Mouse (Mus musculus) ES-E14 (cell line): ENCODE measurements at regions not wholly inside any gene's neighbourhood (a gene's known extent, or its start where the extent isn't known, plus 50 kb on each side); places are given as distances from the start of the nearest gene placed in this dataset.

Experiments
- CHD2 ChIP-seq: IDR thresholded peaks from 2 replicates; pipeline ENCODE4 v1.6.1; 2014; ENCODE audit warnings: mild to moderate bottlenecking, low read depth, low read length, inconsistent platforms
- HCFC1 ChIP-seq: IDR thresholded peaks from 2 replicates; pipeline ENCODE4 v1.6.1; 2012; ENCODE audit warnings: low read length, inconsistent platforms, borderline replicate concordance; ENCODE audit not compliant: insufficient read depth
- ZC3H11A ChIP-seq: IDR thresholded peaks from 2 replicates; pipeline ENCODE4 v1.6.1; 2012; ENCODE audit warnings: low read depth, mild to moderate bottlenecking, inconsistent platforms, low read length, borderline replicate concordance
- ZNF384 ChIP-seq: IDR thresholded peaks from 2 replicates; pipeline ENCODE4 v1.6.1; 2012; ENCODE audit warnings: low read depth, low read length, inconsistent platforms

- TF ChIP-seq ZC3H11A (no peak), CHD2 (no peak), ZNF384 (no peak), HCFC1 (no peak)
Measured at GRCm38 (mm10) chr13:57259474-57259873, 363.7 kb upstream of the Trpc7 start.
